Comparison of ENCODE assay signal across 8 mouse cellular contexts in genomic region chr4:110028461-110029188, GRCm38 (mm10). TPM values are rescaled to one million over a fixed set of nuclear protein-coding genes. Genes with fewer than 3 reads are reported as not detected.
DNase-seq lines count a peak whose midpoint lies in the region; ATAC-seq and TF ChIP-seq lines count a peak whose summit lies in the region.

No protein-coding gene starts in this region.

- H3K36me3 ChIP-seq in hindbrain, embryonic 11.5 days (ENCODE audit: control insufficient read depth, insufficient read depth, low read length), result no peaks in the 10 kb centered on the region
- no peaks in the 10 kb centered on the region for H3K36me3 ChIP-seq in limb, embryonic 14.5 days (ENCODE audit: control insufficient read depth, insufficient read depth, low read length)

- H3K9me3 ChIP-seq in hindbrain, embryonic 11.5 days (ENCODE audit: control insufficient read depth, low read length), result no peaks in the 10 kb centered on the region
- no peaks in the 10 kb centered on the region for H3K9me3 ChIP-seq in limb, embryonic 14.5 days (ENCODE audit: control insufficient read depth, low read length)

- no peak overlapping the region for H3K9ac ChIP-seq in hindbrain, embryonic 11.5 days (ENCODE audit: low read depth, low read length)
- H3K9ac ChIP-seq in limb, embryonic 14.5 days (ENCODE audit: low read depth, low read length, severe bottlenecking), result no peak overlapping the region

- H3K4me2 ChIP-seq in hindbrain, embryonic 11.5 days (replicated peaks; ENCODE audit: low read depth, low read length), result no peak overlapping the region
- no peak overlapping the region for H3K4me2 ChIP-seq in limb, embryonic 14.5 days (replicated peaks; ENCODE audit: low read depth, low read length, severe bottlenecking)

- 62% methylated on average over 6 of the region's 6 CpGs for WGBS in hindbrain, embryonic 11.5 days
- WGBS in limb, embryonic 14.5 days, result 53% methylated on average over 6 of the region's 6 CpGs

- H3K4me3 ChIP-seq in layer of hippocampus, adult 2 months, result no peak overlapping the region
- no peak overlapping the region for H3K4me3 ChIP-seq in hindbrain, embryonic 11.5 days (ENCODE audit: low read depth, low read length)
- H3K4me3 ChIP-seq in limb, embryonic 14.5 days (replicated peaks; ENCODE audit: low read length), result no peak overlapping the region

- no peaks in the 10 kb centered on the region for H3K27me3 ChIP-seq in hindbrain, embryonic 11.5 days (ENCODE audit: control insufficient read depth, insufficient read depth, low read length)
- no peaks in the 10 kb centered on the region for H3K27me3 ChIP-seq in limb, embryonic 14.5 days (ENCODE audit: control insufficient read depth, insufficient read depth, low read length)

- DNase-seq in layer of hippocampus, adult 2 months (ENCODE audit: low spot score in 2 of 2), result peak in 1 of 2 experiments; percentile 61
- no peak for DNase-seq in layer of hippocampus, adult 9-11 months
- DNase-seq in MEL-GATA-1-ER (ENCODE audit: extremely low read depth, low read depth), result peak; percentile 26
- peak; percentile 51 for DNase-seq in embryo, embryonic 11.5 days (ENCODE audit: low read depth, low spot score)
- peak; percentile 80 for DNase-seq in hindbrain, embryonic 11.5 days (ENCODE audit: low spot score)
- peak; percentile 77 for DNase-seq in limb, embryonic 14.5 days (ENCODE audit: low spot score)
- peak; percentile 84 for DNase-seq in retina, postnatal 1 day
- DNase-seq in ovary, adult 18-20 months (ENCODE audit: low spot score), result no peak

- H3K27ac ChIP-seq in layer of hippocampus, adult 2 months, result no peak overlapping the region
- no peak overlapping the region for H3K27ac ChIP-seq in hindbrain, embryonic 11.5 days (ENCODE audit: low read depth, low read length)
- no peak overlapping the region for H3K27ac ChIP-seq in limb, embryonic 14.5 days (replicated peaks; ENCODE audit: low read depth, low read length)

- TF ChIP-seq CTCF in layer of hippocampus, adult 2 months (conservative IDR thresholded peaks at IDR 0.05), result peak; percentile 80

- no peak for TF ChIP-seq POLR2A in limb, embryonic 14.5 days (IDR thresholded peaks at IDR 0.05; ENCODE audit: borderline replicate concordance, extremely low read depth, insufficient read depth, insufficient read length)

- H3K4me1 ChIP-seq in hindbrain, embryonic 11.5 days (replicated peaks; ENCODE audit: control insufficient read depth, insufficient read depth, low read length), result no peaks in the 10 kb centered on the region
- no peaks in the 10 kb centered on the region for H3K4me1 ChIP-seq in limb, embryonic 14.5 days (ENCODE audit: control insufficient read depth, insufficient read depth, low read length)

- ATAC-seq in hindbrain, embryonic 11.5 days (ENCODE audit: low FRiP score), result peak; percentile 69
- no peak for ATAC-seq in limb, embryonic 14.5 days (ENCODE audit: low FRiP score, low read depth)

RNA-seq across cellular contexts. Expression of gene Dmrta2, which starts 50.8 kb away (rescaled TPM):
- total RNA-seq in layer of hippocampus, adult 2 months (2021), result 1 to 10 TPM; 3.5 to 4.4 TPM
- 0.08 and 0.14 TPM in 2 replicates for polyA plus RNA-seq in hindbrain, embryonic 11.5 days (2014; fragmentation: Nextera tagmentation; extraction: Ambion mirVana)
- polyA plus RNA-seq in limb, embryonic 14.5 days (2012; rRNA removed), result 0.82 and 1.2 TPM in 2 replicates
- not detected in 2 replicates for polyA plus RNA-seq in limb, embryonic 14.5 days (2014; fragmentation: Nextera tagmentation; extraction: Ambion mirVana)

Comparison
In these comparisons a context has a peak if more than half of its experiments do, and no peak if none do; other contexts are left out.
1. DNase-seq: peak in MEL-GATA-1-ER (single experiment), embryo, embryonic 11.5 days (single experiment), hindbrain, embryonic 11.5 days (single experiment), limb, embryonic 14.5 days (single experiment) and retina, postnatal 1 day (single experiment); none in layer of hippocampus, adult 9-11 months (single experiment) and ovary, adult 18-20 months (single experiment).